Mouse (Mus musculus) olfactory bulb, adult 2 months (tissue): ENCODE measurements around the gene Nags.

Experiments
- CTCF ChIP-seq: fragments of 200-500 bp; IDR thresholded peaks from 2 replicates; pipeline ENCODE4 v1.5.1; 2012; ENCODE audit warnings: low read depth, mild to moderate bottlenecking, low read length, moderate library complexity; ENCODE audit not compliant: insufficient read depth
- POLR2A ChIP-seq: fragments of 200-500 bp; IDR thresholded peaks from 2 replicates; pipeline ENCODE4 v1.6.1; 2012; ENCODE audit warnings: mild to moderate bottlenecking, low read depth, low read length, moderate library complexity; ENCODE audit not compliant: insufficient read depth

DNA sequence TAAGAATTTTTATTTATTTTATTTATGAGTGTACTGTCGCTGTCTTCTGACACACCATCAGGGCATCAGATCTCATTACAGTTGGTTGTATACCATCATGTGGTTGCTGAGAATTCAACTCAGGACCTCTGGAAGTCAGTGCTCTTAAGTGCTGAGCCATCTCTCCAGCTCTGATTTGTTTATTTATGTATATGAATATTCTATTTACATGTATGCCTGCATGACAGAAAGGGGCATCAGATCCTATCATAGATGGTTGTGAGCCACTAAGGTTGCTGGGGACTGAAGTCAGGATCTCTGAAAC lies 11.4 kb downstream of the Nags start:
- TF ChIP-seq POLR2A (no peak), CTCF (no peak)
